Mouse (Mus musculus) CD4-positive, CD25-positive, alpha-beta regulatory T cell, adult 2 months (primary cell): Measurements from ENCODE around the gene Kctd12b.
A peak's percentile ranks its signal among the peaks of the same experiment; 100 is the strongest.
"Not testable (repeated sequence)": the region's sequence is repeated elsewhere in the genome, so short reads cannot be mapped to it uniquely, and the experiment has no call there.

Experiments used
- DNase-seq: peaks from one replicate; pipeline ENCODE4 v3.0.0-alpha.2; 2012; ENCODE audit warnings: low read depth, low spot score

The Kctd12b gene

DNA sequence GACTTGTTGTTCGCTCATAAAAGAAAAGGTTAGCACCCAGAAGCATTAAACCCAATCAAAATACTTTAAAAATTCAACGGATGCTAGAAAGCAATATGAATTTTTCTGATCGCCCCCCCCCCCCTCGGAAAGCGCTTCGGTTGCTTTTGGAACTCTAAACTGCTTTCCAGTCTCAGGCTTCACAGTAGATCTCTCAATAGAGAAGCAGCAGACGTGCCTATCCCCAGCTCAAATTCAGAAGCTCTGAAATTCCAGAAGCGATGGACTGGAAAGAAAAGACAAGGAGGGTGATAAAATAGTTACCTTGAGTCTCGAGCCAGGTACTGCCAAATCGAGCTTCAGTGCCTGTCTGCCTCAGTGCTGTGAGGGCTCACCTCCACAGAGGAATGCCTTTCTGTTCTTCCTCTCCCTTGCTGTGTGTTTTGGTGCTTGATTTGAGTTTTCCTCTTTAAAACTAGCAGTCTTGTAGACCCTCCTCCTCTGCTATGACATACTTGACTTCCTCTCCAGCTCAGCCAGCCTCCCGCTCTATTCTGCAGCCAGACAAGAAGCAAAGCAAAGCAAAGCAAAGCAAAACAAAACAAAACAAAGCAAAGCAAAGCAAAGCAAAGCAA, at the start of gene Kctd12b:
Gene Kctd12b (minus strand): TSS at position 610 of the 614 bp plus-strand sequence.
- peak; percentile 38 for DNase-seq

DNA sequence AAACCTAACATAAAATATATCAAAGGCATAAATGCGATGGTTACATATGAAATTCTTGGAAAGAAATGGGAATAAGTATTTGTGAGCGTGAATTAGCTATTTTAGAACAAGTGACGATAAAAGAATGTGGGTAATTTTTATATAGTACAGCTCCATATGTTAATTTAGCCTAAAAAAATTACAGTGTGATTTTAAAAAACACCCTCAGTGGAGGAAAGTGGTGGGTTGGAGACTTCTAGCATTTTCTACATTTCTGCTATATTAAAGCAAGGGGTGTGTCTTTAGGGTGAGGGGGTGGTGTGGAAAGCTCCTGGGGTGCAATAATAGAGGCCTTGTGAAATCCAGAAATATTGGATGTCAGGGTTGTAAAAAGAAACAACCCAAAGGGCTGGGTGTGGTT, 46.3 kb upstream of the Kctd12b start:
- no peak for DNase-seq

DNA sequence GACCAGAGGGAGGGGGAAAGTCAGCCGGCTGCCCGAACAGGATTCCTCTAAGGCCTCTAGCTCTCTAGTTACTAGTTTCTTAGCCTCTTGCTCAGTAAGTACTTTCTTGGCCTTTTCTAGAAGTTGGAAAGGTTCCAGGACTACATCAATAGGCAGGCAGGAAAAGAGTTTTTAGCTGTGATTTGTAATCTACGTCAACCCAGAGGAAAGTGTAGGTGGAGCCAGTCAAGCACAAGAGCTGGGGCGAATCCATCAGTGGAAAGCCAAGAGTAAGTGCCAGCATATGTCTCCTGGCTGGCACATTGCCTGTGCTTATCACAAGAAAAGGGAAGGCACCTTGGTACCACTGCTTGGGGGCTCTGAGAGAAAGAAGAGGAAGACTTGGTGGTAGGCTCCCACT, 39.5 kb upstream of the Kctd12b start:
- no peak for DNase-seq

DNA sequence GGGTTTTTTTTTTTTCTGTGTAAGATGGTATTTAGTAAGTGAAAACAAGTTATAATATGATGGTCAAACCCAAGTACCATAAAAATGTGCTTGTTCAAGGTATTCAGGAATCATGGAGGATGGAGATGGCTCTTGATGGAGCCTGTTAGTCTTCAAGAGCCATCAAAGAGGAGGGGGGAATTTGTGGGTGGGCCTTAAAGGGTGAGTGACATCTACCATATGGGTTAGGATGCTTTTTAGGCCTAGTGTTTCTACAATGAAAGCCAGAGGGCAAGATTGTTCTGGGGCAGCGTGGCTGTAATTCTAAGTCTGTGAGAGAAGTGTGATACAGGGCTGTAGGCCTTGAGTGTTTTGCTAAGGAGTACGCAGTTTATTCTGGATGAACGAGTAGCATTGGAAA, 28.2 kb upstream of the Kctd12b start:
- peak; percentile 27 for DNase-seq

DNA sequence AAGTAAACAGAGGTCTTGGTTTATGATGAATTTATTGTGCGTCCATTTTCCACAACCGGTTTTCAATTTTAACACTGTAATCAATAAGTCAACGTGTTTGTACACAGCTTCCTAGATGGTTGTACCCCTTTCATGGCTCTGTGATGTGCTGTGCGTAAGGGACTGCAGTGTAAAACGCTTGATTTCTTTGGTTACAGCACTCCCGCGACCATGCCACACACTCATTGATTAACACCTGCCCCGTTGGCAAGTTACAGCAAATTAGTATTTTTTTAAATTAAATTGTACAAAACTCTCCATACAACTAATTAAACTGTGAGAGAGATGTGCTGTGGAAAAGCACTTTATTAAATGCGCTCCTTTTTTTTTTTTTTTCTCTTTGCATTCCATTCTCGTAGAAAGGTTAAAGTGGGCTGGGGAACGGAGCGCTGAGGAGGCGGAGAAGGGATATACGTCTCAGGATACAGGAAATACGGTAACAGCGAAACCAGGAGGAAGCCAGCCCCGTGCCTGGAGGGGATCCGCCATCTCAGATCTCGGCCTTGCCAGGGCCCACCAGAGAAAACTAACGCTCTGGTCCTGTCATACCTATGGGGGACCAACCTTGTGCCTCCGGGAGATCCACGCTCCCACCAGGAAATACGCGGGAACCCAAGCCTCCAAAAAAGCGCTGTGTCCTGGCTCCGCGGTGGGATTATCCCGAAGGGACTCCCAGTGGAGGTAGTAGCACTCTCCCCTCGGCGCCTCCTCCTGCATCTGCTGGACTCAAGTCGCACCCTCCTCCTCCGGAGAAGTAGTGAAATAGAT, 27.1 kb upstream of the Kctd12b start, which contains the start of gene Nbdy:
Gene Nbdy (plus strand): TSS at position 481 of the 807 bp plus-strand sequence.
- peak; percentile 65 for DNase-seq

DNA sequence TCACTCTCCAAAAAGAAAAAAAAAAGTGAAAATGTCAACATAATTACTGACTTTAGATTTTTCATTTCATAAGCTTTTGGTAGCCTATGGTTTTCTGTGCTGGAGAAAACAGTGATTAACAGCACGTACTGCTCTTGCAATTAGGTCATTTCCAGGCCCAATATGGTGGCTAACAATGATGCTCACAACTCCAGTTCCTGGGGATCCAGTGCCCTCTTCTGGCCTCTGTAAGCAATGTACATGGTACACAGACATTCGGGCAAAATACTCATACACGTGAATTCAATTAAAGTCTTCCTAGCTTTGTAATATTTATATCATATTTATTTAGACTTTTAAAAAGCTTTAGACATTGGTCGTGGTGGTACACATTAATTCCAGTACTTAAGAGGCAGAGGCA, 23.4 kb upstream of the Kctd12b start:
- peak; percentile 68 for DNase-seq

DNA sequence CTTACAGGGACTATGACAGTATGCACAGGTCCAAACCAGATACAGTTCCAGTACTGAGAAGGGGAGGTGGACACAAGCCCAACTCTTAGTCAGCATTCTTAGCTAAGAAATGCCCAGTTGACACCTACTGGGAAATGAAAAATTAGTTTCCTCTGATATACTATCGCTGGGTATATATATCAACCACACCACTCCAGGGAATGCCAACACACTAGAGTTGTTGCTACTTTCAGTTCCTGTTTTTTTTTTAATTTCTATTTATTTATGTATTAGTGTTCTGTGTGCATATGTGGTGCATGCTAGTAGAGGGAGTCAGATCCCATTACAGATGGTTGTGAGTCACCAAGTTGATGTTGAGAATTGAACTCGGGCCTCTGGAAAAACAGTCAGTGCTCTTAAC, 20.5 kb upstream of the Kctd12b start:
- no peak for DNase-seq

DNA sequence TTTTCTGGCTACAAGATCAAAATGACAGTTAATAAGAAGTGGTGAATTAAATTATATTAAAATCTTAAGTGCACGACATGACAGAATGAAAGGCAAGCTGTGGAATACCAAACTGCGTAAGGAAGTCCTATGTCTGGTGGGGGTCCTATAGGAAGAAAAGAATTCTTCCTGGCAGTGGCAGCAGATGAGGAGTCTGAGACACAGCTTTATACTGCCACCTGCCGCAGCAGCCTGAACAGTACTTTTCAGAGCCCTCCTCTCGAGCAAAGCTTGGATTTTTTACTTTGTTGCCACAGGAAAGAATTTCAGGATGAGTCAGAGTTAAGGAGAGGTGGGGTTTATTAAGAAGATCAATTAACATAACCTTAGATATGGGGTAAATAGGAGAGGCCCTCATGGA, 11.5 kb upstream of the Kctd12b start:
- peak; percentile 3 for DNase-seq

DNA sequence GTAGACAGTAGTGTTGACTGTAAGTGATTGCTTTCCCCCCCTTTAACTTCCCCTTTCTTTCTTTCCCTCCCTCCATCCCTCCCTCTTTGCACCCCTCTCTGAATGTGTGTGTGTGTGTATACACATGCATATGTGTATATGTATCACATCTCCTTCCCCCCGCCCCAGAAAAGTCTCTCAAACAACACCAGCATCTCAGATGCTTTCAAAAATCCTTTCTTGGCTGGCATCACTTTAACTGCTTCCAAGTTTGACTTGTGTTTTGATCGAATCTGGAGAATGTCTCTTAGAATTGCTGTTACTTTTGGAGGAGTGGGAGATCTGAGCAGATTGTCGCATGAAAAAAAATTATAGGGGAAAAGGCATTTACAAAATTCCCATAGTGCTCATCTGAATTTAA, 4.3 kb upstream of the Kctd12b start:
- DNase-seq: no peak

DNA sequence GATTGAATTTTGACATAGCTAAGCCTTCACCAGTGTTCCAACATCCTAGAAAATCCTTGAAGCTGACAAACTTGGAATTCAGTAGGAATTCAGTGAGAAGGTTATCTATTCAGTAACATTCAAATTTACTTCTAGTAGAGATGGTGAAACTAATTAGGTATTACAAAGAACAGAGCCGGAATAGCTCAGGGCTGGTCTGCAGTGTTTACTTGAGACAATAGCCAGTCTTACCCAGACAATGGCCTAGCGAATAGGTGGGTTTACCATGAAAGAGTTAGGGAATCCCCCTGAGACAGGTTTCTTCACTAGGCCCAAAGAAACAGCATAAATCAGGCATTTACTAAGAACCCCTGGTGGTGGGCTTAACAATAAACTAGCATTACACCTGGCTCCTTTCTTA, 28.0 kb downstream of the Kctd12b start:
- DNase-seq: not testable (repeated sequence)

DNA sequence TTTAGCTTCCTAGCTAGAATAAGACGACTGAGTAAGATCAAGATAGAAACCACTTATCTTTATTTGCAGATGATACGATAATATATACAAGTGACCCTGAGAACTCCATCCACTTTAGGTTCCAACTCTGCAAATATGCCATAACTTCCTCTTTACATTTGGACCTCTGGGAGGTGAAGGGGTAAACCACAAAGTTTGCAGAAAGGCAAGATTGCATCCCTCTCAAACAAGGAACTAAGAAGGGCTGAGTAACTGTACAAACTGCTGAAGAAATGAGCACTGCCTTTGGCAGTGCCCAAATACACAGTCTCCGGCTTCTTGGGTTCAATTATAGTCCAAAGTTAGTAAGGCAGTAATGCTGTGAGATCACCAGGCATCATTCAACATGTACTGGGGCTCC, 31.3 kb downstream of the Kctd12b start:
- no peak for DNase-seq

DNA sequence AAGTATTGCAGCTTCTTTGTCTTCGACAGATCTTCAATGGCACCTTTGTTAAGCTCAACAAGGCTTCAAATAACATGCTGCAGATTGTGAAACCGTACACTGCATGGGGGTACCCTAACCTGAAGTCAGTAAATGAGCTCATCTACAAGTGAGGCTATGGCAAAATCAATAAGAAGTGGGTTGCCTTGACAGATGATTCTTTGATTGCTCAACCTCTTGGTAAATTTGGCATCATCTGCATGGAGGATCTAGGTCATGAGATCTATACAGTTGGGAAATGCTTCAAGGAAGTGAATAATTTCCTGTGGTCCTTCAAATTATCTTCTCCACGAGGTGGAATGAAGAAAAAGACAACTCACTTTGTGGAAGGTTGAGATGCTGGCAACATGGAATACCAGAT, 39.2 kb downstream of the Kctd12b start:
- DNase-seq: no peak

DNA sequence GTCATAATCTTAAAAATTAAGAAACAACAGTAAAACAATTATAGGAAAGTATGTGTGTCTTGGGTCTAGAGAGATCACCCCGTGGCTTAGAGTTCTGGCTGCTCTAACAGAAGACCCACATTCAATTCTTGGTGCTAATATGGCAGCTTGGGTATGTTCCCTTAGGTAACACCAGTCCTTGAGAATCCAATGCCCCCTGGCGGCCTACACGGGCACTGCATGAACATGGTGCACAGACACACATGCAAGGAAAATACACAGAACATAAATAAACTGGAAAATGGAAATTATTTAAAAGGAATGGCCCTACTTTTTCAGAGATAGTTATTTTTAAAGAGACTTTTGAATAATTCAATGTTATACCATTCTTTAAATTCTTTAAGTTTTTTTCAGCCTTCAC, 55.6 kb downstream of the Kctd12b start:
- DNase-seq: peak; percentile 30

DNA sequence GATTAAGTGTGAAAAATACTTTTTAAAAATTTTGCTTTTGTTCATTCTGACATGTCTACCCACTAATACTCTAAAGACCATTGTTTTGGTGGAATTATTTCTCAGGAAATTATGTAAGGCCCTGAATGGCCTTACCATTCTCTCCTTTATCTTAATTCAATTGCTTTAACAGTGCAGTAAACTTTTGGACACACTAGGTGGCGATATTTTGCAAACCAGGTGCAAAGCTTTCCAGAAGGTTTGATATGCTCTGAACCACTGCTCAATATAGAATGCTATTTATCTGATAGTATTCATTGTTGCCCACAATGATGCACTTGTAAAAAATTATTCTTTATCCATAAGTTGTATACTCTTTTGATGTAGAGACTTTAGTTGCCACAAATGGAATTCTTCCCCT, 59.9 kb downstream of the Kctd12b start:
- DNase-seq: peak; percentile 48
